Mouse (Mus musculus) kidney, embryonic 16.5 days (tissue): ENCODE measurements around the gene Olfr157. TPM values are rescaled to one million over a fixed set of nuclear protein-coding genes. Genes with fewer than 3 reads are reported as not detected.

Source experiments
- ATAC-seq: fragments of 200-750 bp; cut with Nextera tagmentation; 2 replicates; pipeline ENCODE4 v1.8.0; 2017; ENCODE audit warnings: moderate TSS enrichment; ENCODE audit not compliant: low FRiP score, low TSS enrichment
- H3K27ac ChIP-seq: fragments of 300-500 bp; sonication (generic); 2 replicates; pipeline ENCODE4 v1.5.1; 2014; ENCODE audit warnings: low read length
- H3K27me3 ChIP-seq: fragments of 300-500 bp; sonication (generic); 2 replicates; pipeline ENCODE4 v1.6.1; 2014; ENCODE audit warnings: low read length, control low read depth, mixed read lengths; ENCODE audit not compliant: insufficient read depth
- H3K36me3 ChIP-seq: fragments of 300-500 bp; sonication (generic); 2 replicates; pipeline ENCODE4 v1.6.1; 2014; ENCODE audit warnings: low read length, control low read depth, mixed read lengths; ENCODE audit not compliant: insufficient read depth
- H3K4me1 ChIP-seq: fragments of 300-500 bp; sonication (generic); 2 replicates; pipeline ENCODE4 v1.6.1; 2014; ENCODE audit warnings: low read length, control low read depth, mixed read lengths; ENCODE audit not compliant: insufficient read depth
- H3K4me2 ChIP-seq: fragments of 300-500 bp; sonication (generic); replicated peaks from 2 replicates; pipeline ENCODE4 v1.6.1; 2014; ENCODE audit warnings: low read depth, low read length
- H3K4me3 ChIP-seq: fragments of 300-500 bp; sonication (generic); 2 replicates; pipeline ENCODE4 v1.5.1; 2014; ENCODE audit warnings: mild to moderate bottlenecking, low read length
- H3K9ac ChIP-seq: fragments of 300-500 bp; sonication (generic); replicated peaks from 2 replicates; pipeline ENCODE4 v1.6.1; 2014; ENCODE audit warnings: low read length
- H3K9me3 ChIP-seq: fragments of 300-500 bp; sonication (generic); 2 replicates; pipeline ENCODE4 v1.6.1; 2016; ENCODE audit warnings: low read length, control low read depth
- WGBS: fragments of 180-500 bp; shearing (Covaris S2); extraction: QIAGEN DNeasy Blood & Tissue Kit; methylation state at CpG from one replicate; pipeline ENCODE4 v1.1.7; 2014; 5-methylcytosine and 5-hydroxymethylcytosine counted together
- polyA plus RNA-seq: library from polyadenylated mRNA; unstranded; fragments of >200 nt; fragmentation: Nextera tagmentation; extraction: Ambion mirVana; gene quantifications from 2 replicates; pipeline ENCODE4 v1.2.1, GENCODE M21; 2015

Olfr157 gene
- polyA plus RNA-seq, 1 experiment from 2014 or later, result not detected

- Histone ChIP-seq H3K4me1 (no peaks in the 10 kb centered on the region), H3K4me2 (no peak overlapping the region), H3K4me3 (no peak overlapping the region), H3K27me3 (no peaks in the 10 kb centered on the region), H3K36me3 (no peaks in the 10 kb centered on the region), H3K9ac (no peak overlapping the region), H3K9me3 (no peaks in the 10 kb centered on the region), H3K27ac (no peak overlapping the region)
- no peak for ATAC-seq
- WGBS, result 57% methylated on average over 4 of the region's 4 CpGs
Observed at GRCm38 (mm10) chr4:43863298-43863697, 23.3 kb upstream of the Olfr157 start.

GRCm38 (mm10) chr4:43860744-43861519 is 20.9 kb upstream of the Olfr157 start:
- Histone ChIP-seq H3K36me3 (no peaks in the 10 kb centered on the region), H3K9me3 (no peaks in the 10 kb centered on the region), H3K4me1 (no peaks in the 10 kb centered on the region), H3K27me3 (no peaks in the 10 kb centered on the region), H3K4me3 (no peak overlapping the region), H3K9ac (no peak overlapping the region), H3K4me2 (no peak overlapping the region), H3K27ac (no peak overlapping the region)
- 16% methylated on average over 14 of the region's 14 CpGs for WGBS
- no peak for ATAC-seq

GRCm38 (mm10) chr4:43859886-43860285 is 19.9 kb upstream of the Olfr157 start:
- no peaks in the 10 kb centered on the region for H3K4me1 ChIP-seq
- WGBS, result 75% methylated on average over 10 of the region's 10 CpGs

GRCm38 (mm10) chr4:43854101-43854500 is 14.1 kb upstream of the Olfr157 start:
- WGBS, result 71% methylated on average over 8 of the region's 8 CpGs
- ATAC-seq, result no peak
- H3K36me3 ChIP-seq, result no peaks in the 10 kb centered on the region
- H3K9ac ChIP-seq, result no peak overlapping the region
- H3K27me3 ChIP-seq, result no peaks in the 10 kb centered on the region
- no peak overlapping the region for H3K4me3 ChIP-seq
- H3K9me3 ChIP-seq, result no peaks in the 10 kb centered on the region
- H3K4me1 ChIP-seq, result no peaks in the 10 kb centered on the region
- H3K27ac ChIP-seq, result no peak overlapping the region
- no peak overlapping the region for H3K4me2 ChIP-seq

More at GRCm38 (mm10) chr4:43859886-43860285, 19.9 kb upstream of the Olfr157 start:
- Histone ChIP-seq H3K4me2 (no peak overlapping the region), H3K36me3 (no peaks in the 10 kb centered on the region), H3K4me3 (no peak overlapping the region), H3K27me3 (no peaks in the 10 kb centered on the region), H3K27ac (no peak overlapping the region), H3K9ac (no peak overlapping the region), H3K9me3 (no peaks in the 10 kb centered on the region)
- ATAC-seq, result no peak

DNA sequence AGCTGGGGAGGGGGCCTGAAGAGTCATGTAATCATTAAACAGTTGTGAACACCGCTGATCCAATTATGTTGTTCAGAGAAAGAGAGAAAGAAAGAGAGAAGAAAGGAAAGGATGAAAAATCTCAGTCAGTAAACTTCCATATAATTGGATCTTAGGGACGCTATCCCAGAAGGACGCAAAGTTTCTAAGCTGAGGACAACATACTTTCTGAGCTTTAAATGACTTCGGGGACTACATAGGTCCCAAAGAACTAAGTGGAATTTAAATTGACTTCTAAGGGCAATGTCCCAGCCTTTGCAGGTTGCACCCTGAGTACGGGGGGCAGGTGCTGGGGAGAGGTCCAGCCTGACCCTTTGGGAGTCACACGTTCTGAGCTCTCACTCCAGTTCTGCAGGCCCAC is 11.3 kb upstream of the Olfr157 start, which contains the start of gene Olfr155:
Gene Olfr155 (plus strand): TSS at position 301 of the 400 bp plus-strand sequence.
- H3K9me3 ChIP-seq, result no peaks in the 10 kb centered on the region
- H3K9ac ChIP-seq, result no peak within 1 kb of the TSS
- no peak within 1 kb of the TSS for H3K4me3 ChIP-seq
- WGBS, result 84% methylated on average over 6 of the region's 6 CpGs
- no peak for ATAC-seq
- no peak within 1 kb of the TSS for H3K27ac ChIP-seq
- no peaks in the 10 kb centered on the region for H3K27me3 ChIP-seq
- no peaks in the 10 kb centered on the region for H3K4me1 ChIP-seq
- no peak within 1 kb of the TSS for H3K4me2 ChIP-seq
- H3K36me3 ChIP-seq, result no peaks in the 10 kb centered on the region

- no peaks in the 10 kb centered on the region for H3K4me1 ChIP-seq
- no peak overlapping the region for H3K4me3 ChIP-seq
- no peaks in the 10 kb centered on the region for H3K27me3 ChIP-seq
- no peak overlapping the region for H3K27ac ChIP-seq
- no peaks in the 10 kb centered on the region for H3K36me3 ChIP-seq
- no peak overlapping the region for H3K4me2 ChIP-seq
- 59% methylated on average over 3 of the region's 3 CpGs for WGBS
- no peaks in the 10 kb centered on the region for H3K9me3 ChIP-seq
- H3K9ac ChIP-seq, result no peak overlapping the region
- ATAC-seq, result no peak
Observed at GRCm38 (mm10) chr4:43838326-43838725, 1.7 kb downstream of the Olfr157 start.

DNA sequence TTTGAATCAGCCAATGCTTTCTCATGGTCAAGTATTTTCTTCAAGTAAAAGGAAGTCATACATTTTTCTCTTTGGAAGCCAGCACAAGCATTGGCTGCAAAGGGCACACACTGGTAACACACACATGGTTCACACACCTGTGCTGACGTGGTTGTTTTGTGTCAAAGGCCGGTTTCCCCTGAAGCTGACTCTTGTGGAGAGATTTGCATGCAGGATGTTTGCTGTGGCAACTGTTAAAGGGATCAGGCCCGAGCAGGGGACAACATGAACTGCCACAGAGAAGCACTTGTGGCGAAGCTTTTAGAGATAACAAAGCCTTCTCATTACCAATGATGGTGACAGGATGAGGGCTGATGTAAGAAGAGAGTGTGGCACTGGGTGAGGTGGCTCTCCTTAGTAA is 5.3 kb downstream of the Olfr157 start:
- H3K4me3 ChIP-seq, result no peak overlapping the region
- H3K36me3 ChIP-seq, result no peaks in the 10 kb centered on the region
- H3K9ac ChIP-seq, result no peak overlapping the region
- H3K27me3 ChIP-seq, result no peaks in the 10 kb centered on the region
- 81% methylated on average over 4 of the region's 4 CpGs for WGBS
- H3K4me1 ChIP-seq, result no peaks in the 10 kb centered on the region
- H3K9me3 ChIP-seq, result no peaks in the 10 kb centered on the region
- no peak for ATAC-seq
- H3K27ac ChIP-seq, result no peak overlapping the region
- H3K4me2 ChIP-seq, result no peak overlapping the region

- no peak for ATAC-seq
- H3K27me3 ChIP-seq, result no peaks in the 10 kb centered on the region
- H3K4me3 ChIP-seq, result no peak overlapping the region
- H3K9ac ChIP-seq, result no peak overlapping the region
- H3K4me2 ChIP-seq, result no peak overlapping the region
- no peaks in the 10 kb centered on the region for H3K9me3 ChIP-seq
- no peak overlapping the region for H3K27ac ChIP-seq
- no peaks in the 10 kb centered on the region for H3K4me1 ChIP-seq
- WGBS, result 71% methylated on average over 5 of the region's 5 CpGs
- no peaks in the 10 kb centered on the region for H3K36me3 ChIP-seq
Observed at GRCm38 (mm10) chr4:43833752-43834151, 6.2 kb downstream of the Olfr157 start.

GRCm38 (mm10) chr4:43832031-43832430 is 8.0 kb downstream of the Olfr157 start:
- Histone ChIP-seq H3K27me3 (no peaks in the 10 kb centered on the region), H3K27ac (no peak overlapping the region), H3K4me1 (no peaks in the 10 kb centered on the region), H3K4me2 (no peak overlapping the region), H3K9me3 (no peaks in the 10 kb centered on the region), H3K4me3 (no peak overlapping the region), H3K36me3 (no peaks in the 10 kb centered on the region), H3K9ac (no peak overlapping the region)
- WGBS, result 67% methylated on average over 5 of the region's 5 CpGs
- no peak for ATAC-seq

- Histone ChIP-seq H3K4me1 (no peaks in the 10 kb centered on the region), H3K36me3 (no peaks in the 10 kb centered on the region), H3K27ac (no peak overlapping the region), H3K4me3 (no peak overlapping the region), H3K4me2 (no peak overlapping the region), H3K27me3 (no peaks in the 10 kb centered on the region), H3K9me3 (no peaks in the 10 kb centered on the region), H3K9ac (no peak overlapping the region)
- no peak for ATAC-seq
- 79% methylated on average over 4 of the region's 4 CpGs for WGBS
Observed at GRCm38 (mm10) chr4:43828806-43829205, 11.2 kb downstream of the Olfr157 start.
